Mouse (Mus musculus) neural tube, embryonic 12.5 days (tissue): Measurements from ENCODE around the gene A730061H03Rik. TPM values are rescaled to one million over a fixed set of nuclear protein-coding genes. Genes with fewer than 3 reads are reported as not detected.

Experiments used
- ATAC-seq: fragments of 200-750 bp; cut with Nextera tagmentation; 2 replicates; pipeline ENCODE4 v1.8.0; 2017; ENCODE audit warnings: low read depth, mild to moderate bottlenecking, moderate TSS enrichment, moderate library complexity; ENCODE audit not compliant: low FRiP score
- H3K27ac ChIP-seq: fragments of 300-500 bp; sonication (generic); 2 replicates; pipeline ENCODE4 v1.5.1; 2016
- H3K27me3 ChIP-seq: fragments of 300-500 bp; sonication (generic); replicated peaks from 2 replicates; pipeline ENCODE4 v1.6.1; 2016; ENCODE audit warnings: mild to moderate bottlenecking
- H3K36me3 ChIP-seq: fragments of 300-500 bp; sonication (generic); 2 replicates; pipeline ENCODE4 v1.6.1; 2016; ENCODE audit warnings: mild to moderate bottlenecking
- H3K4me1 ChIP-seq: fragments of 300-500 bp; sonication (generic); 2 replicates; pipeline ENCODE4 v1.6.1; 2016
- H3K4me2 ChIP-seq: fragments of 300-500 bp; sonication (generic); replicated peaks from 2 replicates; pipeline ENCODE4 v1.6.1; 2016; ENCODE audit warnings: mild to moderate bottlenecking
- H3K4me3 ChIP-seq: fragments of 300-500 bp; sonication (generic); 2 replicates; pipeline ENCODE4 v1.5.1; 2016
- H3K9ac ChIP-seq: fragments of 300-500 bp; sonication (generic); 2 replicates; pipeline ENCODE4 v1.6.1; 2016; ENCODE audit warnings: mild to moderate bottlenecking
- H3K9me3 ChIP-seq: fragments of 300-500 bp; sonication (generic); 2 replicates; pipeline ENCODE4 v1.6.1; 2016; ENCODE audit warnings: mild to moderate bottlenecking
- WGBS: fragments of 180-500 bp; shearing (Covaris S2); methylation state at CpG from one replicate; pipeline ENCODE4 v1.1.7; 2016; 5-methylcytosine and 5-hydroxymethylcytosine counted together
- polyA plus RNA-seq: library from polyadenylated mRNA; unstranded; fragments of >200 nt; fragmentation: Nextera tagmentation; extraction: Ambion mirVana; gene quantifications from 2 replicates; pipeline ENCODE4 v1.2.1, GENCODE M21; 2016

Gene A730061H03Rik
- polyA plus RNA-seq, 1 experiment from 2014 or later = not detected

DNA sequence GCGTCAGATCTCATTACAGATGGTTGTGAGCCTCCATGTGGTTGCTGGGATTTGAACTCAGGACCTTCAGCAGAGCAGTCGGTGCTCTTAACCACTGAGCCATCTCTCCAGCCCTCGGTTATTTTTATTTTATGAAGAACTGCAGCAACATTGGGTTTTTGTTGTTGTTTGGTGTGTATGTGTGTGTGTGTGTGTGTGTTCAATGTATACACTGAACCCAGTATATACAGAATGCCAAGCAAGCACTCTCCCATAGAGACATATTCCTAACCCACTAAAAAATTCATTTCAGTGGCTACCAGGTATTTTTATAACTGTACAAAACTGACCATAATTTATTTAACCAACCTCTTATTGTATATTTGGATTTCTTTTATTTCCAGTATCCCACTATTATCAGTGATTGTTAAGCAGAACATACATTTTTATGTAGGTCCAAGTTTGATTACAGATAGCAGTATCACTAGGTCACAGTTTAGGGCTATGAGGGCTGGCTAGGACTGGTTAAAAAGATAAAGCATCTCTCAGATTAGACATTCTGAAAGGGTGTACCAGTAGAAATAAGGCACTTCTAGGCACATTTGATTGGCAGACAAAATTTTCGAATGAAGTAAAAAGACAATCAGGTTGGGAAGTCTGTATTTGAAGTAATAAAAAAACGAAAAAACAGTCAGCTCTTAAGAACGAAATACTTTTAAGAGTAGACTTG lies 1.3 kb downstream of the A730061H03Rik start:
- H3K27ac ChIP-seq = no peak overlapping the region
- H3K4me2 ChIP-seq = peak overlapping the region; percentile 79
- no peaks in the 10 kb centered on the region for H3K27me3 ChIP-seq
- no peak for ATAC-seq
- peaks cover 14% of the 10 kb centered on the region for H3K4me1 ChIP-seq
- H3K9me3 ChIP-seq = no peaks in the 10 kb centered on the region
- H3K4me3 ChIP-seq = no peak overlapping the region; the same call in 1 of the 2 replicates
- 62% methylated on average over 6 of the region's 6 CpGs for WGBS
- peak overlapping the region; percentile 61; the same call in 1 of the 2 replicates for H3K9ac ChIP-seq
- H3K36me3 ChIP-seq = peaks cover 8% of the 10 kb centered on the region

DNA sequence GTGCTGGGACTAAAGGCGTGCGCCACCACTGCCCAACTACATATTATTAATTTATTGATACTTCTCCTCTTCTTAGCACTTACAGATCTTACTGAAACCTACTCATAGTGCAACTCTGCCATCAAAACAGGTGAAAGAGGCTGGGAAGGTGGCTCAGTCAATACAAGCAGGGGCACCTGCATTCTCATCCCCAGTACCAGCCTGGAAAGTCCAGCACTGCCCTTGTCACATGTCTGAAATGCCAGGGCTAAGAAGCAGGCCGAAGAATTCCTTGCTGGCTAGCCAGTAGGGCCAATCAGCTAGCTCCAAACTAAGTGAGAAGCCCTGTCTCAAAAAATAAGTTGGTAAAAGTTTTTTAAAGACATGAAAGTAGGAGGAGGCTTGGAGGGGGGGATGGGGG lies 2.6 kb downstream of the A730061H03Rik start:
- H3K27ac ChIP-seq = no peak overlapping the region
- H3K4me2 ChIP-seq = no peak overlapping the region
- no peak overlapping the region for H3K4me3 ChIP-seq
- H3K9ac ChIP-seq = no peak overlapping the region
- H3K9me3 ChIP-seq = no peaks in the 10 kb centered on the region
- H3K36me3 ChIP-seq = no peaks in the 10 kb centered on the region
- ATAC-seq = no peak
- H3K4me1 ChIP-seq = peaks cover 14% of the 10 kb centered on the region
- H3K27me3 ChIP-seq = no peaks in the 10 kb centered on the region
- 91% methylated on average over 3 of the region's 3 CpGs for WGBS

DNA sequence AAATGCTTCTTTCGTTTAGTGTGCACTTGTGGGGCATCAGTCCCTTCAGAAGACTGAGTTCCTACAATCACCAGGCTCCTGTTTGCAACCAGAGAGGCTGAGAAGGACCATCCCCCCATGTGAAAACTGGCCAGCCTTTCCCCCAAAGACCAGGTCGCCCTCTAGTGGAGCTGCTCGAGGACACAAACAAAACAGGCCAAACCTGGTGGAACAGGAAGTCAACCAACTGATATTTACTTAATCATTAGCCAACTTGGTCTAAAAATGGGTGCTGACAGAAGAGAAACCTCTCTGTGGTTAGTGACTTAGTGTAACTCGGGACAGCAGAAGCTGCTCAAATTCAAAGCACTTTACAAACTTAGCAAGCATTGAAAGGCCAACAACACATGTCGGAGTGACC lies 3.2 kb downstream of the A730061H03Rik start:
- 27% methylated on average over 5 of the region's 5 CpGs for WGBS

DNA sequence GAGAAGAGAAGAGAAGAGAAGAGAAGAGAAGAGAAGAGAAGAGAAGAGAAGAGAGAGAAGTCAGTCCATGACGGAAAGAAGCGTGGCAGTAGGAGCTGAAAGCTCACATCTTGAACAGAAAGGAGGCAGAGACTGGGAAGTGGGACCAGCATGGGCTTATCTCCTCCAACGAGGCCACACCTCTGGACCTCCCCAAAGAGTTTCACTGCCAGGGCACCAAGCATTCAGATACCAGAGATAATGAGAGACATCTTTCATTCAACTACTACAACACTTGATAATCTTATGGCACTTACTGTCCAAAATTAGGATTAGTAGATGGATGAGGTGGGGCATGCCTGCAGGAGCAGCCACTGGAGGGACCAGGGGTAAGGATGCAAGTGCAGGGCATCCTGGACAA lies 4.4 kb downstream of the A730061H03Rik start:
- Histone ChIP-seq H3K4me2 (no peak overlapping the region), H3K36me3 (no peaks in the 10 kb centered on the region), H3K9me3 (no peaks in the 10 kb centered on the region), H3K27me3 (no peaks in the 10 kb centered on the region), H3K27ac (no peak overlapping the region), H3K4me3 (no peak overlapping the region), H3K4me1 (no peaks in the 10 kb centered on the region), H3K9ac (no peak overlapping the region)
- WGBS = 79% methylated on average over 3 of the region's 3 CpGs
- ATAC-seq = no peak

More for the DNA sequence above, 3.2 kb downstream of the A730061H03Rik start:
- Histone ChIP-seq H3K27me3 (no peaks in the 10 kb centered on the region), H3K36me3 (no peaks in the 10 kb centered on the region), H3K9ac (no peak overlapping the region), H3K27ac (no peak overlapping the region), H3K4me1 (peaks cover 11% of the 10 kb centered on the region), H3K4me3 (no peak overlapping the region), H3K9me3 (no peaks in the 10 kb centered on the region), H3K4me2 (no peak overlapping the region)
- no peak for ATAC-seq

DNA sequence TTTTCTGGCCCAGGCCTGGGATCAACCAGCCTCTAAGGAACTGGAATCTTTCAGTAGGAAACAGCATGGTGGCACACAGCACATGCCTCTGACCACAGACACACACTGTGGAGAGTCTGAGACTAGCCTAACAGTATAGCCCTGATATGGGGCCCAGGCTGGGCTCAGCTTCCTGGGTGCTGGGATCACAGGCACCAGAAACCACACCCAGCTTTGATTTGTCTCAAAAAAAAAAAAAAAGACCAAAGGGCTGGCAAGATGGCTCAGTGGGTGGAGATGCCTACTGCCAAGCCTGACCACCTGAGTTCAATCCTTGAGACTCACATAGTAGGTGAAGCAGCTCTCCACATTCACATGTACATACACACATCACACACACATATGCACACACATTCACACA lies 5.6 kb downstream of the A730061H03Rik start:
- no peak overlapping the region for H3K4me3 ChIP-seq
- no peak overlapping the region for H3K4me2 ChIP-seq
- no peaks in the 10 kb centered on the region for H3K9me3 ChIP-seq
- no peak for ATAC-seq
- H3K9ac ChIP-seq = no peak overlapping the region
- no peak overlapping the region for H3K27ac ChIP-seq
- H3K4me1 ChIP-seq = no peaks in the 10 kb centered on the region
- no peaks in the 10 kb centered on the region for H3K36me3 ChIP-seq
- H3K27me3 ChIP-seq = no peaks in the 10 kb centered on the region

DNA sequence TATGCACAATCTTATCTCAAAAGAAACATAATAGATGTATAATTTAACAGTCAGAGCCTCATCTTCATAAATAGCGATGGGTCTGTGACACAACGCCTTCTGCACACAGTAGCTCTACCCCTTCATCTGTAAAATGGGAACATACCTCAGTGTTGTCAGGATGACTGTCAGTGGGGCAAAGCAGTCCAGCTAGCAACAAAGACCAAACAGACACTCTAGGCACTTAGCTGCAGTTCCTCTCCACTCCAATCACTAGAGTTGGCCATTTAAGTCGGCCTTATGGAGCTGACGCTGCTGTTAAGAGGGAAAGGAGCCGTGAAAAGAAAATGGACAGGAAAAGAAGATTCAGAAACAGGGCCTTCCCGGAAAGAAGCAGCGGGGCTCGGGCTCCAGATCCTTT lies 8.4 kb downstream of the A730061H03Rik start:
- Histone ChIP-seq H3K9ac (no peak overlapping the region), H3K9me3 (no peaks in the 10 kb centered on the region), H3K4me1 (no peaks in the 10 kb centered on the region), H3K27ac (no peak overlapping the region), H3K27me3 (no peaks in the 10 kb centered on the region), H3K4me2 (no peak overlapping the region), H3K4me3 (no peak overlapping the region), H3K36me3 (peaks cover 17% of the 10 kb centered on the region)
- no peak for ATAC-seq
- WGBS = 89% methylated on average over 8 of the region's 8 CpGs

DNA sequence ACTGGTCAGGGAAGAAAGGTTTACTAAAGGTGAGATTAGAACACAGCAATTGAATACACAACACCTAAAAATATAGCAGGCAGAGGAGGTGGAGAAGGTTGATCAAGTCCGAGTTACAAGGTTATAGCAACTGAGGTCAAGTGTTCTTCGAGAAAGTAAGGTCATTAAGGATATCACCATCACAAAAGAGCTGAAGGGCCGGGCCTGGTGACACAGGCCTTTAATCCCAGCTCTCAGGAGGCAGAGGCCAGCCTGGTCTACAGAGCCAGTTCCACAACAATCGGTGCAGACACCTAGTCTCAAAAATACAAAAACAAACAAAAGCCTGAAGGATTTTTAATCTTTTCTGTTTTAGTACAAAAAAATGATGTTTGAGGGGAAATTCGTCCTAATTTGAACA lies 8.9 kb downstream of the A730061H03Rik start:
- no peak overlapping the region for H3K4me2 ChIP-seq
- H3K9ac ChIP-seq = no peak overlapping the region
- no peaks in the 10 kb centered on the region for H3K4me1 ChIP-seq
- no peak overlapping the region for H3K27ac ChIP-seq
- H3K36me3 ChIP-seq = peaks cover 21% of the 10 kb centered on the region
- H3K9me3 ChIP-seq = no peaks in the 10 kb centered on the region
- 58% methylated on average over 5 of the region's 5 CpGs for WGBS
- ATAC-seq = no peak
- H3K27me3 ChIP-seq = no peaks in the 10 kb centered on the region
- H3K4me3 ChIP-seq = no peak overlapping the region

DNA sequence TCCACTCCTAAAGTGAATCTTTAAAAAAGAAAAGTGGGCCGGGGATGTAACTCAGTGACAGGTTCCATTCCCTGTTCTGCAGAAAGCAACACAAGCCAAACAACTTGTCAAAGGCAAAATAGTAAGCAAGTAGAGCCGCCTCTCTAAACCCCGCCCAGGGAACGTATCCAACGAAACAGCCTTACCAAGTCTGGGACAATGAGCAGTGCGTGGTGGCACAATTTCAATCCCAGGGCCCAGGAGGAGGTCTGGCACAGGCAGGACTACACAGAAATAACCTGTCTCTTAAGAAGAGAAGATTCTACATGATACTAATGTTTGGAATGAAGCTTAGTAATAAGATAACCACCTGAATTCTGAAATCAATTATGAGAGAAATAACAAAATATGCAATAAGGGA lies 10.0 kb downstream of the A730061H03Rik start:
- Histone ChIP-seq H3K9me3 (no peaks in the 10 kb centered on the region), H3K36me3 (peaks cover 24% of the 10 kb centered on the region), H3K4me1 (no peaks in the 10 kb centered on the region), H3K4me3 (no peak overlapping the region), H3K27ac (no peak overlapping the region), H3K27me3 (no peaks in the 10 kb centered on the region), H3K4me2 (no peak overlapping the region), H3K9ac (no peak overlapping the region)
- no peak for ATAC-seq
- WGBS = 85% methylated on average over 6 of the region's 6 CpGs

DNA sequence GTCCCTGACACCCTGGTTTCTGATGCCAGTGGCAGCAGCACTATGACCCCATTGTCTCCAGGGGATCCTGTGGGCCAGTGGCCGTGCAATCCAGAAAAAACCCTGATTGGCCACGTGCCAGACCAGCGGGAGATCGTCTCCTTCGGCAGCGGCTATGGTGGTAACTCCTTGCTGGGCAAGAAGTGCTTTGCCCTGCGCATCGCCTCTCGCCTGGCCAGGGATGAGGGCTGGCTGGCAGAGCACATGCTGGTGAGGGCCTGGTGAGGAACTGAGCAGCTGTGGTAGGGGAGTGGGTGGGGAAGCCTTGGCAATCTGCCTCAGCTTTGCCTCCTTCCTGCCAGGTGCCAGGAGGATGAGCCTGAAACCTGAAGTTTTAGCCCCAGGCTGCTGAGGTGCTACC lies 15.9 kb downstream of the A730061H03Rik start:
- H3K27ac ChIP-seq = no peak overlapping the region
- H3K9ac ChIP-seq = no peak overlapping the region
- no peak overlapping the region for H3K4me3 ChIP-seq
- peaks cover 20% of the 10 kb centered on the region for H3K4me1 ChIP-seq
- ATAC-seq = no peak
- H3K36me3 ChIP-seq = peaks cover 30% of the 10 kb centered on the region
- H3K4me2 ChIP-seq = no peak overlapping the region
- no peaks in the 10 kb centered on the region for H3K9me3 ChIP-seq
- WGBS = 76% methylated on average over 9 of the region's 9 CpGs
- no peaks in the 10 kb centered on the region for H3K27me3 ChIP-seq

DNA sequence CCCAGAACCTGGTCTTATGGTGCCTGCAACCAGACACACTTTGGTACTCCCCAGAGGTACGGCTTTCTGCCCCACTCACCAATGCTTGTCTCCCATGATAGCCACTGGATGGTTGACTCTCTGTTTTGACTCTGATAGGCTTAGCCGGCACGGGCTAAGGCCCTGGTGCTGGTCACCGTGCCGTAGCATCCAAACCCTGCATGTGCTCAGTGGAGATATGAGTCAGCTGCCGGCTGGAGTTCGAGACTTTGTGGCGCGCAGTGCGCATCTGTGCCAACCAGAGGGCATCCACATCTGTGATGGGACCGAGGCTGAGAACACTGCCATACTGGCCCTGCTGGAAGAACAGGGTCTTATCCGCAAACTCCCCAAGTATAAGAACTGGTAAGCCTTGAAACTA lies 17.9 kb downstream of the A730061H03Rik start:
- no peaks in the 10 kb centered on the region for H3K27me3 ChIP-seq
- H3K9ac ChIP-seq = no peak overlapping the region
- H3K27ac ChIP-seq = no peak overlapping the region
- no peak overlapping the region for H3K4me2 ChIP-seq
- H3K9me3 ChIP-seq = no peaks in the 10 kb centered on the region
- H3K36me3 ChIP-seq = peaks cover 13% of the 10 kb centered on the region; the same call in 1 of the 2 replicates
- ATAC-seq = no peak
- peaks cover 20% of the 10 kb centered on the region for H3K4me1 ChIP-seq
- H3K4me3 ChIP-seq = no peak overlapping the region
- 98% methylated on average over 12 of the region's 12 CpGs for WGBS

DNA sequence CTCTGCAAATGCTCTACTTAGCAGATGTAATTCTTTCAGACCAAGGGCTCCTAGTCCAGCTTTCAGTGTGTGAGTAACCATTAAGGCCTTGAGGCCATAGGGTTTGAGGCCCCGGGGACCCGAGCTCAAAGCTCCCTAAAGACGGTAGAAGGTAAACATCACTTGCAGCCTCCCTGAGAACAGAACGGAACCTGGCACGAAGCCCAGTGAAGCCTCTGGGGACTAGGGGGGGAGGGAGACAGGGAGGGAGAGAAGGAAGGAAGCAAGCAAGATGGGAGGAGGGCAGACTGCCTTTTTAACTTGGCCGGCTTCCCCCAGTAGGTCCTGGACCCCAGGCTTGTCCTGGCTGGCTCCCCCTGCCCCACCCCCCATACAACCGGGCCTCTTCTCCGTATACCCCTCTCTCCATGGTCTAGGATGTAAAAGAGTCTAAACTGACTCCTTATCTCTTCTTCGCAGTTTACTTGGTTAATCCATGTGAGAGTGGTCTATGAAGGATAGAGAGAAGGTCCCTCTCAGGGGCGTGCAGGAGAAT lies 19.4 kb downstream of the A730061H03Rik start:
- H3K4me2 ChIP-seq = peak overlapping the region; percentile 83
- no peaks in the 10 kb centered on the region for H3K27me3 ChIP-seq
- WGBS = 9% methylated on average over 10 of the region's 10 CpGs
- peak overlapping the region; percentile 50 for H3K4me3 ChIP-seq
- H3K36me3 ChIP-seq = peaks cover 6% of the 10 kb centered on the region; the same call in 1 of the 2 replicates
- H3K9ac ChIP-seq = peak overlapping the region; percentile 63
- H3K9me3 ChIP-seq = no peaks in the 10 kb centered on the region
- ATAC-seq = peak; percentile 48
- peaks cover 20% of the 10 kb centered on the region for H3K4me1 ChIP-seq
- 0 out of 2 replicates have a peak overlapping the region, but pooled peaks have one; percentile 1 for H3K27ac ChIP-seq

DNA sequence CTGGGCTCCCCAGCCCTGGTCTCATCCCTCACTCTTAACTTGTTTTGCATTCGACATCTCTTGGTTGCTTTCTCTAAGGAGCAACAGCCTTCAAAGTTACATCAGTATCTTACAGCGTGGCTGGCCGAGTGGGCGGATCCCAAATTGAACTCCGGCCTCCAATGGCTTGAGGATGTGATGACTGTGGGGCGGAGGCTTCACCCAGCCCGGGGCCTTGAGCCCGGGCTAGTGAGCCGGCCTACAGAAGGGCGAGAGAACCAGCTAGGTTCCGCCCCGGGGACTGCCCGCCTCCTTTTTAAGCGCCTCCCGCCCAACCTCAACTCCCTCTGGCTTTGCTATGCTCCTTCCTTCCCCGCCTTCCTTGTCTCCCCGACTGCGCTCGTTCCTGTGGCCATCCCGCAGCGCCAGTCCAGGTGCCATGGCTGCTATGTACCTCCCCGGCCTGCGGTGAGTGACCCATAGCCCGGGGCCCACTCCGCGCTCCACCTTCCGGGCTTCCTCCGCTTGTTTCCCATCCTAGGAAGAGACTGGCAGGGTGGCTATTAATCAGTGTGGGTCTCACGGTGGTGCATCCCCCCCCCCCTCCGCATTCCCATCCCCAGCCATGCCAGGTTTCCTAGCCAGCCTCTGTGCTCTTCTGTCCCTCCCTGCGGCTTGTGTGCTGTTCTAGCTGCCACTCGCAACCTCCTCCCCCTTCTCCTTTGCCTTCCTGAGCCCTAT lies 20.0 kb downstream of the A730061H03Rik start, which contains the start of gene Pck2:
Pck2 (plus strand) TSS at position 200 of the 720 bp plus-strand sequence.
- Histone ChIP-seq H3K4me2 (peak within 1 kb of the TSS; percentile 83), H3K4me1 (peaks cover 20% of the 10 kb centered on the region), H3K4me3 (peak within 1 kb of the TSS; percentile 50), H3K27me3 (no peaks in the 10 kb centered on the region), H3K9me3 (no peaks in the 10 kb centered on the region), H3K9ac (peak within 1 kb of the TSS; percentile 63), H3K36me3 (peaks cover 6% of the 10 kb centered on the region; the same call in 1 of the 2 replicates), H3K27ac (0 out of 2 replicates have a peak within 1 kb of the TSS, but pooled peaks have one; percentile 1)
- WGBS = under 1% methylated on average over 32 of the region's 32 CpGs
- ATAC-seq = peak; percentile 81
